Mouse (Mus musculus) left cerebral cortex, adult 6 months (tissue): ENCODE data around the gene Syt6. TPM values are rescaled to one million over a fixed set of nuclear protein-coding genes. Genes with fewer than 3 reads are reported as not detected.

ENCODE experiments used
- long read RNA-seq, 2 experiments: library from polyadenylated mRNA; unstranded; transcript quantifications; one replicate each; pipeline ENCODE4 v2.0.0; 2019 to 2020
- polyA plus RNA-seq: library from polyadenylated mRNA; unstranded; fragments of <200 nt; fragmentation: Nextera tagmentation; gene quantifications from 2 replicates; pipeline ENCODE4 v1.2.3, GENCODE M21; 2021

The Syt6 gene
- 9.2 and 11.1 TPM in 2 replicates for polyA plus RNA-seq
- long read RNA-seq, experiment 1, full-length matches to known transcripts: 27 of 63 reads
- long read RNA-seq, experiment 1, partial matches to known transcripts: 6 of 63 reads
- long read RNA-seq, experiment 1, other reads (novel, unspliced or antisense): 30 of 63 reads
- long read RNA-seq, experiment 2, partial matches to known transcripts: 5 of 28 reads
- long read RNA-seq, experiment 2, other reads (novel, unspliced or antisense): 23 of 28 reads

GRCm38 (mm10) chr3:103575156-103575892 is at the start of gene Syt6:
Gene Syt6, plus strand, starts transcription at chr3:103575231.

GRCm38 (mm10) chr3:103645968-103646367 is 70.9 kb downstream of the Syt6 start, which contains the start of gene Atg4a-ps:
Gene Atg4a-ps, minus strand, starts transcription at chr3:103646068.

Other genes with a start within 250 kb of the Syt6 start
- gene Atg4a-ps, start 70.8 kb downstream of the Syt6 start, polyA plus RNA-seq: not detected in 2 replicates
- gene Olfml3, start 162.8 kb downstream of the Syt6 start, polyA plus RNA-seq: 7.6 and 11.1 TPM in 2 replicates
- gene Gm10964, start 164.1 kb downstream of the Syt6 start, polyA plus RNA-seq: not detected in 2 replicates
- gene Hipk1, start 216.3 kb downstream of the Syt6 start, polyA plus RNA-seq: 13.4 and 15.6 TPM in 2 replicates
- gene Dclre1b, start 234.2 kb downstream of the Syt6 start, polyA plus RNA-seq: 3.6 and 5.1 TPM in 2 replicates
- gene Ap4b1, start 234.3 kb downstream of the Syt6 start, polyA plus RNA-seq: 9.2 and 11.2 TPM in 2 replicates
- not detected in 2 replicates for gene Gm43064, start 234.3 kb downstream of the Syt6 start, polyA plus RNA-seq